Mouse (Mus musculus) bone marrow macrophage, adult 2 months (primary cell): ENCODE measurements at regions not wholly inside any gene's neighbourhood (a gene's known extent, or its start where the extent isn't known, plus 50 kb on each side); places are given as distances from the start of the nearest gene placed in this dataset.

Experiments
- H3K27ac ChIP-seq: 2 replicates; pipeline ENCODE4 v1.5.1; 2012; ENCODE audit warnings: low read depth, low read length; ENCODE audit not compliant: insufficient read depth
- H3K4me1 ChIP-seq: 2 replicates; pipeline ENCODE4 v1.6.1; 2012; ENCODE audit warnings: low read length; ENCODE audit not compliant: control insufficient read depth, insufficient read depth
- H3K4me3 ChIP-seq: 2 replicates; pipeline ENCODE4 v1.5.1; 2012; ENCODE audit warnings: mild to moderate bottlenecking, low read length, moderate library complexity; ENCODE audit not compliant: insufficient read depth
- CTCF ChIP-seq: IDR thresholded peaks from 2 replicates; pipeline ENCODE4 v1.5.1; 2012; ENCODE audit warnings: low read depth, mild to moderate bottlenecking, low read length, moderate library complexity
- POLR2A ChIP-seq: IDR thresholded peaks from 2 replicates; pipeline ENCODE4 v1.6.1; 2012; ENCODE audit warnings: mild to moderate bottlenecking, low read depth, low read length, borderline replicate concordance

DNA sequence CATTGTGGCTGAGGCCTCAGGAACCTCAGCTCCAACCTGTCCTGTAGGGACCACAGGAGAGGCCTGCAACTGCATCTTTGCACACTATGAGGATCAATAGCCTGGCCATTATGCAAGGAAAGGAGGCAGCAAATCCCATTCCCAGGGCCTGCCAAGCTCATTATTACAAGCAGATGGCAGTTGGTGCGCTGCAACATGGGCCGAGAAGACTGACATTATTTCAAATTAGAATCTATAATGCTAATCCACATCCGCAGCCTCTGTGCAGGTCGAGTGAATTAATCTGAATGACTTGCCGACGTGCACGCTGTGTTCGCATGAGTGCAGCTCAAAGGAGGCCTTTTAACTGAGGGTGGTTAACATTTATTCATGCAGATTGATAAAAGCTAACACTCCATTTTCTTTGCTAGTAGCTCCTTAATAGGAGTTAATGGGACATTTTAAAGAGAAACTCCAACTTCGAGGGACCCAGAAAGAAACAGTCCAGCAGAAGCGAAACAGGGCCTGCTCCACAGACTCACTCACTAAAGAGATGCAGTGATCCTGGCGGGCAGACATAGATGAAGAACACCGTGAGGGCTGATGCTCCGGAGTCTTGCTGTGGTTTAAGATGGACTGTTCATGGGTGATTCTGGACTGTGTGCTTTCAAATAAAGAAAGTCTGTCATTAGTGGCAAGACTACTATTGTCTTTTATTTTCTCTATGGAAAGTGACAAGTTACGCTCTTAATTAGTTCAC is 404.9 kb downstream of the Irx1 start:
- Histone ChIP-seq H3K27ac (no peak overlapping the region), H3K4me3 (no peak overlapping the region), H3K4me1 (no peaks in the 10 kb centered on the region)
- TF ChIP-seq POLR2A (no peak), CTCF (no peak)

DNA sequence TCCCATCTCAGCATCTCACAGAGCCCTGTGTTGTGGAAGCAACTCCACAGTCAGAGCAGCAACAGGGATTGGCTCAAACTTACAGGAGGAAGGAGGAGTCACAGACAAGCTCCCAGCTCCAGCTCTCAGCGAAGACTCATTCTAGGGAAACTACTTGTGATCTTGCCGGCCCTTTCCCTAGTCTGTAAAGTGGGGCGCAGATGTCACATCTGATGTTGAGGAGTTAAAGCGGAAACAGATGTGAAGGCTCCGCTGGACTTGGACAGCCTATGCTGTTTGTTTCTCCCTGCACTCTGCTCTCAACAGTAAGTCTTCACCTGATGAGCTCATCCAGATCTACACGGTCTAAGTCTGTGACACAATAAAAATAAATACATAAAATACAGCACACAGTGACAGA is 408.1 kb downstream of the Irx1 start:
- Histone ChIP-seq H3K4me3 (no peak overlapping the region), H3K4me1 (no peaks in the 10 kb centered on the region)
- TF ChIP-seq POLR2A, result no peak
- TF ChIP-seq CTCF, result no peak

DNA sequence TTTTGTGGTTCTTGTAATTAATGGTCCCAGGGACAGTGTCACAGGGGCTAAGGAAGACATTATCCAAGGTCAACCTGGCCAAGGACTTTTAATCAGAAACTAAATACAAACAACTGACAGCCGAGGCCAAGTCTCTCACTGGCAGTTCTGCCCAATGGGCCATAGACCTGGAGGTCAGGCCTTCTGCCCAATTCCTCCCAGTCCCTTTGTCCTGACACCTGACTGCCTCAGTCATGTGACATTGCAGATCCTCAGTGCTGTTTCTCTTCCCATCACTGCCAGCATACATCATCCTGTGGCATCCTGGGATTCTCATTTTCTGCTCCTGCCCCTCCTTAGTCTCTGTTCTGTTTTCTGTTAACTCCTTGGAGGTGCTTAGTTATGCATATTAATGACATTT is 413.4 kb downstream of the Irx1 start:
- TF ChIP-seq CTCF (no peak), POLR2A (no peak)
- H3K27ac ChIP-seq, result no peak overlapping the region

More for the DNA sequence above, 408.1 kb downstream of the Irx1 start:
- no peak overlapping the region for H3K27ac ChIP-seq

DNA sequence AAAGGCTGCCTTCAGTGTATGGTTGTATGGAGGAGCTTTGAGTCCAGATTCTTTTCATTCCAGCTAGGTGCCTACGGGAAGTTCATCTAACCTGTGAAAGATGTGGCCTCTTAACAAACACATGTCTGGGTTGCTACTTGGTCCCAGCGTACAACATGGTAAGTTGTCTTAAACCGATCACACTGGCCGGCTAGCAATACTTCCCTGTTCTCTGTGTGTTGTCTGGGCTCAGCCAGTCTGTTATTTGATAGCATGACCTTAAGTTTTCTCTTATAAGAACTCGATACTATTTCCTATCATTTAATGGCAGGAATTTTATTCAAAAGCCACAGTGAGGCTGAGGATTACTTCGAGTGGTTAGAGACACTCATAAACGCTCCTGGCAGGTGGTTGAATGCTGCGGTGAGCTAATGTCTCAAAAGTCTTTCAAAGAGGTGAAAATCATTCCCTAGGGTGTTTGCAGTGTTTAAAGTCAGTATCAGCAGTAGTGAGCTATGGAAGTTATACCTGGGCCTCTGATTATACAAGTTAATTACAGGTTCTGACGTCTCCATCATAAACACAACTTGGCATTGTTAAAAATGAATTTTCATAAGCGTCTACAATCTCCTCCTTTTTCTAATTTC is 414.2 kb downstream of the Irx1 start:
- TF ChIP-seq CTCF, result no peak
- TF ChIP-seq POLR2A, result no peak
- Histone ChIP-seq H3K4me3 (no peak overlapping the region), H3K27ac (no peak overlapping the region), H3K4me1 (no peaks in the 10 kb centered on the region)

More for the DNA sequence above, 413.4 kb downstream of the Irx1 start:
- H3K4me1 ChIP-seq, result no peaks in the 10 kb centered on the region
- no peak overlapping the region for H3K4me3 ChIP-seq

DNA sequence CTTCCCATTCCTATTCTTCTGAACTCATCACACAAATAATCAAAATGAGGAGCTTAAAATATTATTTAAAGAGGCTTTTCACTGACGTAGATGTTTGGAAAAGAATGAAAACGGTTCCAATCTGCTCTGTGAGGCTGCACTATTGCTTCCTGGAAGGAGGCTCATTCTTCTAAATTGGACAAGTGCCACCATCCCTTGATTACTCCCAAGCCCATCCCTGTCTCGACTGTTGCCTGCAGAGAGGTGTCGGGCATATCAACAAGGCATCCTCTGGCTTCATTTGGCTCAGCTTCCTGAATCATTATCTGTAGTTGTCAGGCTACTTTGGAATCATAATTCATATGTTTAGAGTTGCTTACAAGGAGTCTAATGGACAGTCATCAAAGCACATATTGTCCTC is 425.3 kb downstream of the Irx1 start:
- no peaks in the 10 kb centered on the region for H3K4me1 ChIP-seq
- no peak overlapping the region for H3K4me3 ChIP-seq
- H3K27ac ChIP-seq, result no peak overlapping the region
- no peak for TF ChIP-seq POLR2A

DNA sequence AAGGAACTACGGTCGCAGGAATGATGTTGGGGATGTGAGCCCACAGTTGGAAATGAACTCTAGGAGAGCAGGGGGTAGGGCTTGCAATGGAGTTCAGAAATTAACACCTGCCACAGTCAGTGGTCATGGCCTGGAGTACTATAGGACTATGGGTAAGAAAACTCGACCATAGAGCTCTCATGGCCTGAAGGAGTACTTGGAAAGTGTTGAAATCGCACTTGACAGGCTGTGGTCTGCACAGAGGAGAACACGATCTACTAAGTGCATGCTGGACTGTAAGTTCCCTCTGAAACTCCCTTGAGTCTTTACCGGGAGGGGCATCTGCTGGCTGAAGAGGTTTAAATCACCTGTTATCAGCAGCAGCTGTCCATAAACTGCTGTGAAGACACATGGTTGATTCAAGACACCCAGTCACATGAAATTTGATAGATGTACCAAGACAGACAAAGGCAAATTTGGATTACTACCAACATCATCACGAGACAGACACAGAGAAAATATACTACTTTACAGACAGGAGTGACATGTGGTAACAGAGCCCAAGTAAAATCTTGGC is 430.6 kb downstream of the Irx1 start:
- Histone ChIP-seq H3K27ac (no peak overlapping the region), H3K4me1 (no peaks in the 10 kb centered on the region), H3K4me3 (no peak overlapping the region)
- no peak for TF ChIP-seq CTCF
- no peak for TF ChIP-seq POLR2A

DNA sequence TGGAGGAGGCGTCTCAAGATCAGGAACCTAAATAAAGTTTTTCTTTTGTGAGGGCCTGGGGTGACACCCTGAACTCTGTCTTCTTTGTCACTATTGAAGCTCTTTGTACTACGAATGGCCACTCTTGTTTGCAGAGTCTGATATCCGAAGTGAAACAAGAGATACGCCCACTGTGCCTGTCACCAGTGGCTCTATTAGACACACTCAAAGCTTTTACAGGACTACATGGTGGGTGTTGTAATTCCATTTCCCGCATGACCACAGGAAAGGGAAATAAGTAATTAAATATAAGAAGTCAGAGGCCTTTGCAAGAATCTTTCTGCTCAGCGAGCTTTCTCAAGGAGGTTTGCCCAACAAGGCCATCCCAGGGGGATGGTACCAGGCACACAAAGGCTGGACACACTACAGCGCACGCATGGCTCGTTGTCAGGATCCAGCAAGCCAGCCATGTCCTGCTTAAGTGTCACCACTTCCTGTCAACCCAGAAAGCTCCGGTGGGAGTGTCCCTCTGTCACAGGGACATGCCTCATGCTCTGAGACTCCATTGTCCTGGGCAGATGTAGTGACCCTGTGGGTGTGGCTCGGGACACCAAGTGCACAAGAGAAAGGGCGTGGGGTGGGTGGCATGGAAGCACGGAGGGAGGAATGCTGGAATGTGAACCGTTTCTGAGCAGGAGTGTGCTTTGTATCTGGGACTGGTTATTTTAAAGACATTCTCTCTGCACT is 434.0 kb downstream of the Irx1 start:
- H3K4me1 ChIP-seq, result no peaks in the 10 kb centered on the region
- no peak overlapping the region for H3K4me3 ChIP-seq
- TF ChIP-seq POLR2A (no peak), CTCF (no peak)

DNA sequence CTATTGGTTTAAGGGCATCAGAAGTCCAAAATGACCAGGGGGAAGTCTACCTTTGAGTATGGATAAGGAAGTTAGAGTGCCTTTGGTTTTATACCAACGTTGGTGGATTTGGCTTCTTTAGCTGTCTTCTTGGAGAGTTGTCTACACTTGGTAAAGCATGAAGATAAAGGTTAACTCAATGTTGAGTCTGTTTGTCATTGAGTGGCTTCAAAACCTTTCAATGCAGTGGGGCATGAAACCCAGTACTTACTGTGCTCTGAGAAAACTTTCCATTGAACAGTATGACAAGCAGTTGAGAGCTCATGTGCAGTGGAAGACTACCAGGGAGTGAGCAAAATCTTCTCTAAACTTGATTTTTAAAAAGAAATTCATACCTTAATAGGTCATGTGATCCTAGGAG is 445.7 kb downstream of the Irx1 start:
- no peak for TF ChIP-seq CTCF
- no peak for TF ChIP-seq POLR2A
- Histone ChIP-seq H3K27ac (no peak overlapping the region), H3K4me1 (no peaks in the 10 kb centered on the region), H3K4me3 (no peak overlapping the region)

More for the DNA sequence above, 434.0 kb downstream of the Irx1 start:
- H3K27ac ChIP-seq, result no peak overlapping the region

DNA sequence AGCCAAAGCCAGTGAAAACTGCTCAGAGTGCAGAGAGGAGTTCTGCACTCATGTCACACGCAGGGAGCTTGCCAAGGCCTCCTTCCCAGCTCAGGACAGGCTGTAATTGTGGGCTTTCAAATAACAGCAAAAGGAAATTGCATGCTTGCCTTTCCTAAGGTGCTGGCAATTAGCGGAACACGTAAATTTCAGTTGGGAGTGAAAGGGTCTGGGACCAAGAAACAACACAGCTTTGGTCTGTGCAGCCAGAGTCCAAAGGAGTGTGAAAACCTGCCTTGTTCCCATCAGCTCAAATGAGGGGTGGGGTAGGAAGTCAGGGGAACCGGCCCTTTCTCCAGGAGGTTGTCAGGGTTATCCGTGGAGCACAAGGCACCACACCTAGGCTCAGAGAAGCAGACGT is 450.3 kb downstream of the Irx1 start:
- no peak for TF ChIP-seq CTCF
- no peak for TF ChIP-seq POLR2A
- Histone ChIP-seq H3K4me1 (no peaks in the 10 kb centered on the region), H3K27ac (no peak overlapping the region), H3K4me3 (no peak overlapping the region)

DNA sequence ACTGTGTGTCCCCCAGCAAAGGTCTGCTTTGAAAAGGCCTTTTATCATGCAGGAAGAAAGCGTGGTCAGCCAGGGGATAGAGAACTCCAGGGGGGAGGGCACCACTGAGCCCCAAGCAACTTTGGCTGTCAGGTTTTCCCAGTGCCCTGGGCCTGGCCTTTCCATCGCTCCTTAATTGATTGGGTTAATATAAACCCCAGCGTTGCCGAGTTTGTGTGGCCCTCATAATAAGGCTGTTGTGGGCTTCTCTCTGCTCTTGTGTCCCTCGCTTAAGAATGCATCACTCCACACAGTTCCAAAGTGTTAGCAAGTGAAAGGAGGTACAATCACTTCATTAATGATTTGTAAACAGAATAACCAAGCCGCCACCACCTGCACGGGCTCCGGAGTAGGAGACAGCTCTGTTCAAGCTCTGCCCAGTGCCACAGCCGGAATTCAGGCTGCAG is 455.5 kb downstream of the Irx1 start:
- no peaks in the 10 kb centered on the region for H3K4me1 ChIP-seq
- H3K4me3 ChIP-seq, result no peak overlapping the region
- H3K27ac ChIP-seq, result no peak overlapping the region
- TF ChIP-seq POLR2A, result no peak
- TF ChIP-seq CTCF, result no peak
